Comparison of ENCODE assay signal across 16 mouse cellular contexts in the genomic region with DNA sequence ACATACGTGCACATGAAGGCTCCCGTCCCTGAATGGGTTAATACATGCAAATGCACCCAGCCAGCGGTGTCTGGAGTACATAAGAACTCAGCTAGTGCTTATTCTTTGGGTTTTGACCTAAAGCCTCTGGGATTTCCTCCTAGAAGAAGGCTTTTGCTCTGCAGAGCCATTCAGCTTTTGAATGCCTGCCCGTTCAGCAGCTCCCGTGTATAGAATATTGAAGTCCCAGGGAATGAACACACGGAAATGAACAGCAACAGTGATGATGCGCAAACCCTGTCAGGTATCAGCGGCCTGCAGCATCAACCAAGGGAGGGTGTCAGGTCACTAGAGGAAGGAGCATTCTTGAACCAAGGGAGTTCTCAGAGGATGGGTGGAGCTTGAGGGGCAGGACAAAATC. TPM values are rescaled to one million over a fixed set of nuclear protein-coding genes. Genes with fewer than 3 reads are reported as not detected.
DNase-seq lines count a peak whose midpoint lies in the region; ATAC-seq and TF ChIP-seq lines count a peak whose summit lies in the region.
"Had no signal": no experiment of that assay in that cellular context is flagged by ENCODE, and none has a peak within 500 bp of the region (broad histone marks: within the 10 kb centered on the region; RNA-seq: fewer than 3 reads in every experiment).

No protein-coding gene starts in this region.

- no peak for TF ChIP-seq CTCF in ES-Bruce4 (IDR thresholded peaks at IDR 0.05; ENCODE audit: low read depth, low read length)

- peaks cover 14% of the 10 kb centered on the region for H3K4me1 ChIP-seq in ES-Bruce4 (ENCODE audit: control insufficient read depth, insufficient read depth, low read length)
- H3K4me1 ChIP-seq in forebrain, embryonic 16.5 days (replicated peaks; ENCODE audit: control insufficient read depth, insufficient read depth, low read length) = peaks cover 32% of the 10 kb centered on the region
- peaks cover 37% of the 10 kb centered on the region for H3K4me1 ChIP-seq in midbrain, embryonic 13.5 days (replicated peaks)
- H3K4me1 ChIP-seq: liver, embryonic 13.5 days had no signal

- no peak for ATAC-seq in forebrain, embryonic 16.5 days
- peak; percentile 4; the same call in 1 of the 2 replicates for ATAC-seq in midbrain, embryonic 13.5 days

- H3K9ac ChIP-seq in ES-Bruce4 (ENCODE audit: low read depth, poor library complexity, severe bottlenecking) = no peak overlapping the region
- H3K9ac ChIP-seq in forebrain, embryonic 16.5 days (replicated peaks; ENCODE audit: low read depth, low read length) = no peak overlapping the region
- no peak overlapping the region for H3K9ac ChIP-seq in midbrain, embryonic 13.5 days (replicated peaks)
- H3K9ac ChIP-seq: embryonic facial prominence, embryonic 13.5 days; heart, embryonic 12.5 days; liver, embryonic 13.5 days had no signal

- no peak for TF ChIP-seq POLR2A in ES-Bruce4 (IDR thresholded peaks at IDR 0.05; ENCODE audit: insufficient read depth, low read length)

- no peak overlapping the region for H3K4me3 ChIP-seq in ES-Bruce4 (ENCODE audit: low read depth, low read length)
- H3K4me3 ChIP-seq in forebrain, embryonic 16.5 days (replicated peaks; ENCODE audit: low read length) = no peak overlapping the region
- H3K4me3 ChIP-seq in midbrain, embryonic 13.5 days (replicated peaks) = no peak overlapping the region
- H3K4me3 ChIP-seq: embryonic facial prominence, embryonic 13.5 days; heart, embryonic 12.5 days; liver, embryonic 13.5 days had no signal

- H3K27ac ChIP-seq in ES-Bruce4 (ENCODE audit: insufficient read depth, low read length) = peak overlapping the region; percentile 33; the same call in 1 of the 2 replicates
- H3K27ac ChIP-seq in forebrain, embryonic 16.5 days (ENCODE audit: low read length) = peak overlapping the region; percentile 19
- H3K27ac ChIP-seq in midbrain, embryonic 13.5 days = peak overlapping the region; percentile 14
- H3K27ac ChIP-seq: embryonic facial prominence, embryonic 13.5 days; liver, embryonic 13.5 days had no signal

- 30% methylated on average over 8 of the region's 8 CpGs for WGBS in forebrain, embryonic 16.5 days
- WGBS in midbrain, embryonic 13.5 days = 30% methylated on average over 8 of the region's 8 CpGs

- DNase-seq in WW6 (ENCODE audit: low read depth, low spot score) = peak; percentile 13
- DNase-seq in Muller cell, postnatal 12 days (ENCODE audit: inconsistent ontology term) = no peak
- DNase-seq in gastrocnemius, postnatal 10 days = no peak
- DNase-seq in yolk sac, embryonic 10.5 days (ENCODE audit: low spot score) = no peak
- DNase-seq: cerebellum, postnatal 14 days; gastrocnemius, postnatal 36 days; kidney, adult 2 months; kidney, postnatal 4 days; liver, embryonic 13.5 days; right cerebral cortex, postnatal 25 days; thymus, adult 18-20 months had no signal

- H3K4me2 ChIP-seq in forebrain, embryonic 16.5 days (ENCODE audit: low read length) = no peak overlapping the region
- no peak overlapping the region for H3K4me2 ChIP-seq in midbrain, embryonic 13.5 days (replicated peaks)
- H3K4me2 ChIP-seq: embryonic facial prominence, embryonic 13.5 days; heart, embryonic 12.5 days; liver, embryonic 13.5 days had no signal

- H3K36me3 ChIP-seq in ES-Bruce4 (ENCODE audit: control insufficient read depth, insufficient read depth, low read length, poor library complexity, severe bottlenecking) = no peaks in the 10 kb centered on the region
- H3K36me3 ChIP-seq in forebrain, embryonic 16.5 days (ENCODE audit: control insufficient read depth, insufficient read depth) = no peaks in the 10 kb centered on the region
- H3K36me3 ChIP-seq in midbrain, embryonic 13.5 days = 0 out of 2 replicates have a peak, but pooled peaks cover 2% of the 10 kb centered on the region
- H3K36me3 ChIP-seq: embryonic facial prominence, embryonic 13.5 days; heart, embryonic 12.5 days; liver, embryonic 13.5 days had no signal

- no peaks in the 10 kb centered on the region for H3K27me3 ChIP-seq in ES-Bruce4 (ENCODE audit: control insufficient read depth, insufficient read depth, low read length, poor library complexity, severe bottlenecking)
- H3K27me3 ChIP-seq in forebrain, embryonic 16.5 days (replicated peaks; ENCODE audit: control insufficient read depth, insufficient read depth, low read length) = no peaks in the 10 kb centered on the region
- H3K27me3 ChIP-seq in midbrain, embryonic 13.5 days = no peaks in the 10 kb centered on the region
- H3K27me3 ChIP-seq: embryonic facial prominence, embryonic 13.5 days; heart, embryonic 12.5 days; liver, embryonic 13.5 days had no signal

- TF ChIP-seq EP300 in ES-Bruce4 (IDR thresholded peaks at IDR 0.05; ENCODE audit: insufficient read depth, low read depth, low read length) = no peak

- H3K9me3 ChIP-seq in ES-Bruce4 (replicated peaks; ENCODE audit: control insufficient read depth, insufficient read depth, low read length, poor library complexity, severe bottlenecking) = no peaks in the 10 kb centered on the region
- H3K9me3 ChIP-seq in forebrain, embryonic 16.5 days (ENCODE audit: control insufficient read depth, low read length) = no peaks in the 10 kb centered on the region
- no peaks in the 10 kb centered on the region for H3K9me3 ChIP-seq in midbrain, embryonic 13.5 days
- H3K9me3 ChIP-seq: embryonic facial prominence, embryonic 13.5 days; heart, embryonic 12.5 days; liver, embryonic 13.5 days had no signal

RNA-seq across cellular contexts. Expression of a gene that starts 52.4 kb away (rescaled TPM):
- polyA plus RNA-seq in ES-Bruce4 (2011; ENCODE audit: insufficient read depth, insufficient read length, low read depth, missing spikeins) = 8.5 and 10.1 TPM in 2 replicates
- polyA plus RNA-seq in forebrain, embryonic 16.5 days (2015; fragmentation: Nextera tagmentation; extraction: Ambion mirVana) = 186 and 218 TPM in 2 replicates
- 27.9 and 28.5 TPM in 2 replicates for polyA plus RNA-seq in midbrain, embryonic 13.5 days (2015; fragmentation: Nextera tagmentation; extraction: Ambion mirVana)
- 10 to 100 TPM; 12.0 to 12.5 TPM for total RNA-seq in gastrocnemius, postnatal 10 days (2021)
